Mouse (Mus musculus): ENCODE results near the gene Hist2h3c1. TPM values are rescaled to one million over a fixed set of nuclear protein-coding genes. Genes with fewer than 3 reads are reported as not detected.

Gene Hist2h3c1
- not detected for polyA plus RNA-seq (2017; shearing (Covaris generic))

DNA sequence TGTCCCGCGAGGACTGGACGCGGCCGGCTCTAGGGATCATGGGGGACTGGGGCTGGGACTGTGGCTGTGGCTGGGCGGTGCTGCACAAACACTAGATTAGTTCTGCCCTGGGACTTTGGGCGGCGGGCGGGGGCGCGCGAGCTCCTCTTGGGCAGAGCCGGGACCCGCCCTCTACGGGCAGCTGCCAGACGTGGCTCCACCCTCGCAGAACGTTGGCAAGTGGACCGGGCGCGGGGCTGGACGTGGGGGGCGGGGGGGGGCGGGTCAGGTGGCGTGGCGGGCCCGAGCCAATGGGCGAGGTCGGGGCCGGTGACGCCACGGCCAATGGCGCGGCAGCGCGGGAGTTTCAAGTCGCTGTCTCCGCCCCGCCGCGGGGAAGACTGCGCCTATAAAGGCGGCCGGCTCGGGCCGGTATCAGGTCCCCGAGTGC, at the start of gene Hist2h3c1:
Hist2h3c1 (plus strand) TSS at position 259 of the 430 bp plus-strand sequence.

GRCm38 (mm10) chr3:96219661-96220130, 26.8 kb upstream of the Hist2h3c1 start, which contains the start of the genes Bola1 and Hist2h2ab:
Gene Bola1, minus strand, starts transcription at chr3:96219709.
Gene Hist2h2ab, plus strand, starts transcription at chr3:96219865.

GRCm38 (mm10) chr3:96220765-96221639, 25.5 kb upstream of the Hist2h3c1 start, which contains the start of the genes Hist2h2ac and Hist2h2be:
Gene Hist2h2ac, minus strand, starts transcription at chr3:96220880.
Gene Hist2h2be, plus strand, starts transcription at chr3:96221119.

GRCm38 (mm10) chr3:96238954-96239793, 7.3 kb upstream of the Hist2h3c1 start, which contains the start of gene Hist2h3c2:
Gene Hist2h3c2, minus strand, starts transcription at chr3:96239127.

GRCm38 (mm10) chr3:96239949-96240798, 6.3 kb upstream of the Hist2h3c1 start, which contains the start of gene Hist2h2aa2:
Gene Hist2h2aa2, minus strand, starts transcription at chr3:96240276.

GRCm38 (mm10) chr3:96245003-96245886, 1.2 kb upstream of the Hist2h3c1 start, which contains the start of gene Hist2h2aa1:
Gene Hist2h2aa1, plus strand, starts transcription at chr3:96245497.

DNA sequence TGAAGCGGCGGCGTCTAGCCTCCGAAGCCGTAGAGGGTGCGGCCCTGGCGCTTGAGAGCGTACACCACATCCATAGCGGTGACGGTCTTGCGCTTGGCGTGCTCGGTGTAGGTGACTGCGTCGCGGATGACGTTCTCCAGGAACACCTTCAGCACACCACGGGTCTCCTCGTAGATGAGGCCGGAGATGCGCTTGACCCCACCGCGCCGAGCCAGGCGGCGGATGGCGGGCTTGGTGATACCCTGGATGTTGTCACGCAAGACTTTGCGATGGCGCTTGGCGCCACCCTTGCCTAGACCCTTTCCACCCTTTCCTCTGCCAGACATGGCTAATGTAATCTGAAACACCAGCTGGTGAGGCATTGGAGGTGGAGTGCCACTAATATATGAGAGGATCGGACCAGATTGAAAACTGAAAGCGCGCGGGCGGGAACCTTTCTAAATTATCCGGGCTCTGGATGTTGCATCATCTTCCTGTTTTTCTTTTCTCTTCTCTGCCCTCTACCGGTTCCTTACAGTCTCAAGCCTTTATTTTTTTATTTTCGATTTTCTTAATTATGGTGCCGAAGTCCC, 16.6 kb downstream of the Hist2h3c1 start, which contains the start of gene Hist2h4:
Hist2h4 (minus strand) TSS at position 333 of the 572 bp plus-strand sequence.

DNA sequence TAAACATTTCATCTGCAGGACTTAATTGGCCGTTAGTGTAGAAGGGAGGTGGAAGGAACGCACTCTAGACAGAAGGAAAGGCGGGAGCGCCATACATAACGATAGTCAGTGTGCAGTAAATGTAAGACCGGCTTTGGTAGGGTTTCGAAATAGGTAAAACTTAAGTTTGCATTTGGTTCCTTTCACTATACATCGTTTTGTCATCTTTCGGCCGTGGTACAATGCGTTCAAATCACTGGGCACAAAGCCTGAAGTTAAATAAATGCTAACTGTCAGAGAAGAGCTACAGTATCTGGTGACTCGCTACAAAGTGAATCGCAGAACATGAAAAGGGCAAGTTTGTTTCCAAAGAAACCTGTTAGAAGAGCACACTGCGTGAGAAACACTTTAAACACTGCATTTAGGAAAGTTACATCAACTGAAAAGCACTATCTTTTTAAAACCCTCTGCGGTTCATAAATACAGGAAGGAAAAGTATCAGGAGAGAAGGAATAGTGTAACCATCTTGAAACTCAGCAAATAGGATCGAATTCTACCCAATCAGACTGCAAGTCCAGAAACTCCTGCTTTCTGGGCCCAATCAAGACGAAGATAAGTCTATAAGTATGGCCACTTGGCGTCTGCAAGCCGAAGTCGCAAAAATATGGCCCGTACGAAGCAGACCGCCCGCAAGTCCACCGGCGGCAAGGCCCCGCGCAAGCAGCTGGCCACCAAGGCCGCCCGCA, 21.7 kb downstream of the Hist2h3c1 start, which contains the start of gene Hist2h3b:
Hist2h3b (plus strand) TSS at position 604 of the 725 bp plus-strand sequence.

GRCm38 (mm10) chr3:96269511-96270474, 23.3 kb downstream of the Hist2h3c1 start, which contains the start of gene Hist2h2bb:
Gene Hist2h2bb, plus strand, starts transcription at chr3:96269752.

GRCm38 (mm10) chr3:96293787-96294186, 47.3 kb downstream of the Hist2h3c1 start, which contains the start of gene Fcgr1:
Gene Fcgr1, minus strand, starts transcription at chr3:96293969.

Other genes starting within 250 kb of the Hist2h3c1 start
- 11.1 TPM for gene Vps45, start 188.2 kb upstream of the Hist2h3c1 start, polyA plus RNA-seq (2017; shearing (Covaris generic))
- gene Otud7b, start 142.2 kb upstream of the Hist2h3c1 start, polyA plus RNA-seq (2017; shearing (Covaris generic)) = 17.9 TPM
- 2.8 TPM for gene Mtmr11, start 84.7 kb upstream of the Hist2h3c1 start, polyA plus RNA-seq (2017; shearing (Covaris generic))
- 132 TPM for gene Sf3b4, start 74.4 kb upstream of the Hist2h3c1 start, polyA plus RNA-seq (2017; shearing (Covaris generic))
- 0.45 TPM for gene Sv2a, start 65.5 kb upstream of the Hist2h3c1 start, polyA plus RNA-seq (2017; shearing (Covaris generic))
- 16.9 TPM for gene Bola1, start 27.0 kb upstream of the Hist2h3c1 start, polyA plus RNA-seq (2017; shearing (Covaris generic))
- not detected for gene Hist2h2ab, start 26.8 kb upstream of the Hist2h3c1 start, polyA plus RNA-seq (2017; shearing (Covaris generic))
- 11.7 TPM for gene Hist2h2ac, start 25.8 kb upstream of the Hist2h3c1 start, polyA plus RNA-seq (2017; shearing (Covaris generic))
- 1.2 TPM for gene Hist2h2be, start 25.6 kb upstream of the Hist2h3c1 start, polyA plus RNA-seq (2017; shearing (Covaris generic))
- gene Hist2h3c2, start 7.6 kb upstream of the Hist2h3c1 start, polyA plus RNA-seq (2017; shearing (Covaris generic)) = not detected
- gene Hist2h2aa2, start 6.4 kb upstream of the Hist2h3c1 start, polyA plus RNA-seq (2017; shearing (Covaris generic)) = 52.4 TPM
- 3.2 TPM for gene Hist2h2aa1, start 1.2 kb upstream of the Hist2h3c1 start, polyA plus RNA-seq (2017; shearing (Covaris generic))
- gene Hist2h4, start 16.6 kb downstream of the Hist2h3c1 start, polyA plus RNA-seq (2017; shearing (Covaris generic)) = 3.1 TPM
- 5.5 TPM for gene Hist2h3b, start 22.0 kb downstream of the Hist2h3c1 start, polyA plus RNA-seq (2017; shearing (Covaris generic))
- gene Hist2h2bb, start 23.1 kb downstream of the Hist2h3c1 start, polyA plus RNA-seq (2017; shearing (Covaris generic)) = 3.3 TPM
- gene Fcgr1, start 47.3 kb downstream of the Hist2h3c1 start, polyA plus RNA-seq (2017; shearing (Covaris generic)) = not detected
- gene BC107364, start 205.6 kb downstream of the Hist2h3c1 start, polyA plus RNA-seq (2017; shearing (Covaris generic)) = not detected